Mouse (Mus musculus) neural tube, embryonic 11.5 days (tissue): ENCODE measurements at regions not wholly inside any gene's neighbourhood (a gene's known extent, or its start where the extent isn't known, plus 50 kb on each side); places are given as distances from the start of the nearest gene placed in this dataset.

Experiments used
- ATAC-seq: fragments of 200-750 bp; cut with Nextera tagmentation; 2 replicates; pipeline ENCODE4 v1.8.0; 2017; ENCODE audit warnings: moderate number of reproducible peaks, mild to moderate bottlenecking, moderate TSS enrichment, moderate library complexity; ENCODE audit not compliant: insufficient read depth, low FRiP score, low TSS enrichment
- DNase-seq: peaks from one replicate; pipeline ENCODE4 v3.0.0-alpha.2; 2015; ENCODE audit warnings: low spot score
- H3K27ac ChIP-seq: fragments of 300-500 bp; sonication (generic); 2 replicates; pipeline ENCODE4 v1.5.1; 2014; ENCODE audit warnings: low read depth, mild to moderate bottlenecking, low read length
- H3K27me3 ChIP-seq: fragments of 300-500 bp; sonication (generic); 2 replicates; pipeline ENCODE4 v1.6.1; 2014; ENCODE audit warnings: mild to moderate bottlenecking, low read length, mixed read lengths; ENCODE audit not compliant: control insufficient read depth, insufficient read depth
- H3K36me3 ChIP-seq: fragments of 300-500 bp; sonication (generic); 2 replicates; pipeline ENCODE4 v1.6.1; 2014; ENCODE audit warnings: mild to moderate bottlenecking, low read length, moderate library complexity, mixed read lengths; ENCODE audit not compliant: control insufficient read depth, insufficient read depth
- H3K4me1 ChIP-seq: fragments of 300-500 bp; sonication (generic); 2 replicates; pipeline ENCODE4 v1.6.1; 2014; ENCODE audit warnings: low read length, mixed read lengths; ENCODE audit not compliant: control insufficient read depth, insufficient read depth
- H3K4me2 ChIP-seq: fragments of 300-500 bp; sonication (generic); 2 replicates; pipeline ENCODE4 v1.6.1; 2014; ENCODE audit warnings: low read depth, mild to moderate bottlenecking, moderate library complexity
- H3K4me3 ChIP-seq: fragments of 300-500 bp; sonication (generic); 2 replicates; pipeline ENCODE4 v1.5.1; 2014; ENCODE audit warnings: low read depth, low read length
- H3K9ac ChIP-seq: fragments of 300-500 bp; sonication (generic); 2 replicates; pipeline ENCODE4 v1.6.1; 2014; ENCODE audit warnings: mild to moderate bottlenecking, low read length
- H3K9me3 ChIP-seq: fragments of 300-500 bp; sonication (generic); 2 replicates; pipeline ENCODE4 v1.6.1; 2016; ENCODE audit warnings: low read length; ENCODE audit not compliant: control insufficient read depth
- WGBS: fragments of 180-500 bp; shearing (Covaris S2); extraction: QIAGEN DNeasy Blood & Tissue Kit; methylation state at CpG from one replicate; pipeline ENCODE4 v1.1.7; 2014; 5-methylcytosine and 5-hydroxymethylcytosine counted together

DNA sequence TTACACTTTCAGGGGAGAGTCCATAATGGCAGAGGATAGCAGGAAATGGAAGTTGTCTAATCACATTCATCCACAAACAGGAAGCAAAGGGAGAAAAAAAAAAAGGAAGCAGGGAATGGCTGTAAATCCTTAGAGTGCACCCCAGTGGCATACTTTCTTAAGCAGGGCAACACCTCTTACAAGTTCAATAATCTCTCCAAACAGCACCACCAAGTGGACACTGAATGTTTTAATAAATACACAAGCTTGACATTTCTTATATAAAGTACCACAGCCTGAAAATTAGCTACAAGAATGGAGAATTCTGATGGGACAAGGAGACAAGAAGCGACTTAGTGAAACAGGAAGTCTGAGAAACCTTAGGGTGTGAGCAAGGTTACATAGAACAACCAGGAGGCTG, 849.5 kb upstream of the Chrm3 start:
- 89% methylated on average over 1 of the region's 1 CpGs for WGBS
- DNase-seq = no peak

DNA sequence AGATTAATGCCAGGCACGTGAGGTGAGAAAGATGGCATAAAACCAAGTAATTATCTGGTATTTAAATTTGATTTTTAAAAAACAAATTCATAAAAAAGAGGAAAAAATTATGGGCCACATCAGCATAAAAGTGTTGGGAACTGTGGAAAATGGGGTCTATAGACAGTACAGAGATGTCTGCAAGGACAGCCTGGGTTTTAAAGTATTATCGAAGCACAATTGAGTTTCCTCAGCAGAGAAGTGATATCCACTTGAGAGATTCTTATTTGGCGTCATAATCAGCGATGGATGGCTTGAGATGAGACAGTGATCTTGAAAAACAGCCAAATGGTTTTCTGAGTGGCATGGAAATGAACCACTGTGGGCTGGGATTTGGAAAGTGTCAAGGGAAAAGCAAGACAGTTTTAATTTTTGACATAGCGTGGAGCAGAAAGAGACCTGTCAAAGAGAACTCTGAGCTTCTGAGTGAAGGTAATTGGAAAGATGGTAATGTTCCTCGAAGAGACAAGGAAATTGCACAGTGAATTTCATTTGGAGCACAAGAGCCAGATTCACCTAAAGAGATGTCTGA, 844.7 kb upstream of the Chrm3 start:
- DNase-seq (no peak), ATAC-seq (no peak)
- Histone ChIP-seq H3K27me3 (no peaks in the 10 kb centered on the region), H3K4me3 (no peak overlapping the region), H3K4me1 (no peaks in the 10 kb centered on the region), H3K9ac (no peak overlapping the region), H3K27ac (no peak overlapping the region), H3K4me2 (no peak overlapping the region), H3K36me3 (no peaks in the 10 kb centered on the region), H3K9me3 (no peaks in the 10 kb centered on the region)
- 88% methylated on average over 6 of the region's 6 CpGs for WGBS

More for the DNA sequence above, 849.5 kb upstream of the Chrm3 start:
- no peak for ATAC-seq
- Histone ChIP-seq H3K36me3 (no peaks in the 10 kb centered on the region), H3K9me3 (no peaks in the 10 kb centered on the region), H3K27me3 (no peaks in the 10 kb centered on the region), H3K9ac (no peak overlapping the region), H3K4me3 (no peak overlapping the region), H3K4me1 (no peaks in the 10 kb centered on the region), H3K27ac (no peak overlapping the region), H3K4me2 (no peak overlapping the region)

DNA sequence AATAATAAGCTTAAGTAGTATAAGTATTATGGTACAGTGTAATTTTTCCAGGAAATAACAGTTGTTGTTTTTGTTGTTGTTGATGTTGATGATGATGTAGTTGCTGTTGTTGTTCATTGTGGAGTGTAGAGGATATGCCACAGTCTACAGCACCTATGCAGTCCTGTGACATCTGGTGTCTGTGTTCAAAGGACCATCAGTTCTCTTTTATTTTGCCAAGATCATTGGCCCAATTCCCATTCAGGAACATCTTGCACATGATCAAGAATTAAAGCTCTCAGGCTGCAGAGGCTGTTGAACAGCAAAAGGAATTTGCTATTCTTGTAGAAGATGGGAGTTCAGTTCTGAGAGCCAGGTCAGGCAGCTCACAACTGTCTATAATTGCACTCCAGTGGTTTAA, 841.3 kb upstream of the Chrm3 start:
- ATAC-seq = no peak
- H3K36me3 ChIP-seq = no peaks in the 10 kb centered on the region
- no peak overlapping the region for H3K4me3 ChIP-seq
- no peaks in the 10 kb centered on the region for H3K4me1 ChIP-seq
- no peak overlapping the region for H3K9ac ChIP-seq
- H3K27ac ChIP-seq = no peak overlapping the region
- H3K9me3 ChIP-seq = no peaks in the 10 kb centered on the region
- DNase-seq = no peak
- H3K4me2 ChIP-seq = no peak overlapping the region
- no peaks in the 10 kb centered on the region for H3K27me3 ChIP-seq

DNA sequence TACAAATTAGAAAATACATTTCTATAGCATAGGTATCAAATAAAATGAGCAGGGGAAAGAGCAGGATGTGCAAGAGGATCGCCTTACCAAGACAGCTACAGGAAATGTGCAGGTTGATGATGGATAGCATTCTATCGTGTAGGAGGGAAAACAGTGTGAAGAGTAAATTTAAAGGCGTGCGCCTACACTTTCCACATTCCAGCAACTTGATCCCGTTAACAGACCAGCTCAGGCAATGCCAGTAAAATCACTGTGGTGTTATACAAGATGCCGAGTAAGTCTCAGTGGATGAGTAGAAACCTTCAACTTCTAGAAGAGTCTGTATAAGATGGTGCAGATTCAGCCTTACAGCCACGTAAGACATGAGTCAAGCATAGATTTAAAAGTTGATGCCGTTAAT, 831.8 kb upstream of the Chrm3 start:
- Histone ChIP-seq H3K27ac (no peak overlapping the region), H3K4me2 (no peak overlapping the region), H3K27me3 (no peaks in the 10 kb centered on the region), H3K36me3 (no peaks in the 10 kb centered on the region), H3K4me3 (no peak overlapping the region), H3K9ac (no peak overlapping the region), H3K4me1 (no peaks in the 10 kb centered on the region), H3K9me3 (no peaks in the 10 kb centered on the region)
- 79% methylated on average over 8 of the region's 8 CpGs for WGBS
- no peak for ATAC-seq
- DNase-seq = no peak

DNA sequence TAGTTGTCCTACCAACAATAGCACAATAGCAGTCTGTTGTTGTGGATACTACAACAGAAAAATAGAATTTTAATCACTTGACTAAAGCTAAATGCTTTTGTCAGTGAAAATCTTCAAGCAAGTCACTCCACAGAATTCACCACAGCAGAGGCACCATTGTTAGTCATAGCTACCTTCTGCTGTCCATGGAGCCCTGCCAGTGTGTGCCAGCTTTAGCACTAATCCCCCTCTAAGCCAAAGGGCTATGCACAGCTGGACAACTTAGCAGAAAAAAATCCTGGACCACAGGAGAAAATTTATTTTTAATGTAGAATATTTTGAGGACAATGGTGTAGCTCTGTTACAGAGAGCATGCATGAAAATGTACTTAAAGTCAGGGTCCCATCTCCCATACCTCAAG, 820.5 kb upstream of the Chrm3 start:
- Histone ChIP-seq H3K9ac (no peak overlapping the region), H3K4me3 (no peak overlapping the region), H3K27me3 (no peaks in the 10 kb centered on the region), H3K27ac (no peak overlapping the region), H3K4me2 (no peak overlapping the region), H3K4me1 (no peaks in the 10 kb centered on the region), H3K36me3 (no peaks in the 10 kb centered on the region), H3K9me3 (no peaks in the 10 kb centered on the region)
- ATAC-seq (no peak), DNase-seq (no peak)

DNA sequence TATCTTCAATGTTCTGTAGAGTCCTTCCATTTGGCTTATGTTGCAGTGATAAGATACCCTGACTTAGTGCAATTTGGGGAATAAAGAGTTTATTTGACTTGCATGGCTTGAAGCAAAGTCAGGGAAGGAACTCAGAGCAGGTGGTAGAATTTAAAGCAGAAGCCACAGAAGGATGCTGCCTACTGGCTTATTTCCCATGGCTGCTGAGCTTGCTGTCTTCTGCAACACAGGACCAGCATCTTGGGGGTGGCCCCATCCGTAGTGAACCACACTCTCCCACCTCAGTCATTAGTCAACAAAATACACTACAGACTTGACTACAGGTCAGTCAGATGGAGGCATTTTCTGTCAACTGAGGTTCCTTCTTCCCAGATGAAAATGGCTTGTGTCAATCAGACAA, 819.7 kb upstream of the Chrm3 start:
- no peak overlapping the region for H3K4me2 ChIP-seq
- H3K27me3 ChIP-seq = no peaks in the 10 kb centered on the region
- no peak for ATAC-seq
- DNase-seq = no peak
- WGBS = 80% methylated on average over 1 of the region's 1 CpGs
- H3K4me1 ChIP-seq = no peaks in the 10 kb centered on the region
- no peaks in the 10 kb centered on the region for H3K9me3 ChIP-seq
- H3K4me3 ChIP-seq = no peak overlapping the region
- no peaks in the 10 kb centered on the region for H3K36me3 ChIP-seq
- no peak overlapping the region for H3K27ac ChIP-seq
- no peak overlapping the region for H3K9ac ChIP-seq

DNA sequence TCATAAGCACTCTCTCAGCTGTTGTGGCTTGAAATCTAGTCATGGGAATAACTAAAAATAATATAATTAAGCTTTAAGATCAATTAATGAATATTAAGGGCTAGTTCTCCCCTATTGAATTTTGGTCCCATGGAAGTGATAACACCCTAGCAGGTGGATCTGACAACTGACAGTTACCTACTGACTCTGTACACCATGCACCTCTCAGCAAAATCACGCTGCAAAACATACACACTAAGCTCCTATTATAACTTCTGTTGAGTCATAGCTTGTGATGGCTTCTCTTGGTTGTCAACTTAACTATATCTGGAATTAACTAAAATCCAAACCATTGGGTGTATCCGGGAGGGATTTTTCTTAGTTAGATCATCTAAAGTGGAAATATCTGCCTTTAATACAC, 817.9 kb upstream of the Chrm3 start:
- H3K27ac ChIP-seq = no peak overlapping the region
- ATAC-seq (no peak), DNase-seq (no peak)
- H3K4me1 ChIP-seq = no peaks in the 10 kb centered on the region
- no peaks in the 10 kb centered on the region for H3K9me3 ChIP-seq
- H3K9ac ChIP-seq = no peak overlapping the region
- H3K36me3 ChIP-seq = no peaks in the 10 kb centered on the region
- H3K4me3 ChIP-seq = no peak overlapping the region
- 87% methylated on average over 2 of the region's 2 CpGs for WGBS
- H3K27me3 ChIP-seq = no peaks in the 10 kb centered on the region
- H3K4me2 ChIP-seq = no peak overlapping the region

DNA sequence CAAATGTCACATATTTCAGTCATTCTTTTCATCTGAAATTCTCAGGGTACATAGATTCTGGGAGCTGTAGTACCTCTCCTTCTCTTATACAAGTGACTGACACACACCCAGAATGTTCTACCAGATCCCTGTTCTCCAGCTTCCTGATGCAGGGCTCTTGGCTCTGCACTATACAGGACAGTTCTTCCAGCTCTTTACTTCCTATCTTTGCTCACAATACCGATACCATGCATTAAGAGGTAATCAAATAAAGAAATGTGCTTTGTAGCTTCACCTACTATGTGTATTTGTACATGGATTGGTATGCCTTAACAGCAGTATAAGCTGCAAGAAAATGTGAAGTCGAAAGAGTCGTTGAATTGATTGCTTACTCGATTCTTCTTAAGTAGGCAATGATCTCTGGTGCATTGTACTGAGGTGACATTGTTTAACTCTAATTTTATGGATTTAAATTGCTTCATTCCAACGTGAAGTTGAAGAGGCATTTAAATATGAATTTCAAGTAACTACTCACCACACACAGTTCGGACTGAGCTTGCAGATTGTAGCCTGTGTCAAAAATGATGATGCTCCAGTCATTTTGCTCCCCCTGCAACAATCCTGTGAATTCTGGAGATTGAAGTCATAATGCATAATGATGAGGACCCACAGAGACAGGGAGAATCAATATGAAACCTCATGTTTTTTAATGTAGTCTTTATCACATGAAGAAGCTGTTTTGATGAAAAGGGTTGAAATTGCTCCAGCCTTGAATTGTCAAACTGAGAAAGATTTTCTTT, 817.2 kb upstream of the Chrm3 start:
- no peaks in the 10 kb centered on the region for H3K36me3 ChIP-seq
- H3K9ac ChIP-seq = no peak overlapping the region
- no peak overlapping the region for H3K27ac ChIP-seq
- no peaks in the 10 kb centered on the region for H3K9me3 ChIP-seq
- no peaks in the 10 kb centered on the region for H3K27me3 ChIP-seq
- no peak overlapping the region for H3K4me3 ChIP-seq
- no peaks in the 10 kb centered on the region for H3K4me1 ChIP-seq
- H3K4me2 ChIP-seq = no peak overlapping the region
- WGBS = 77% methylated on average over 6 of the region's 6 CpGs
- DNase-seq (no peak), ATAC-seq (no peak)

DNA sequence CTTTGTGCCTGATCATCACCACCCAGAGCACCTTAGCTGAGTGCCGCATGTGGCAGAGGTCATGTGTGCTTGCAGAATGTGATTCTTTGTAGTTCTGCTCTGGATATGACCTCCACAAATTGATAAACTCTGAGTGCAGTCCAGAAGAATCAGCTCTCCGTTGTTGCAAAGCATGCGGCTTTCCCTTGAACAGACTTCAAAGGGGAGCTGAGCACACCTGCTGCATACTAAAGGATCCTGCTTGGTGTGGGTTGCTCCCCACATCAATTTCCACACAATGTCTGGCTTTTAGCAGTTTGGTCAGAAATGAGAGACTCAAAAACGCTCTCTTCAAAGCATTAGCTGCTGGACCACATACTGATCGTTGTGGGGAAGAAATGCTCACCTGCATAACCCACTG, 806.5 kb upstream of the Chrm3 start:
- no peaks in the 10 kb centered on the region for H3K9me3 ChIP-seq
- no peaks in the 10 kb centered on the region for H3K36me3 ChIP-seq
- no peak overlapping the region for H3K27ac ChIP-seq
- H3K9ac ChIP-seq = no peak overlapping the region
- H3K4me2 ChIP-seq = no peak overlapping the region
- H3K27me3 ChIP-seq = no peaks in the 10 kb centered on the region
- DNase-seq (no peak), ATAC-seq (no peak)
- no peak overlapping the region for H3K4me3 ChIP-seq
- WGBS = 79% methylated on average over 5 of the region's 5 CpGs
- no peaks in the 10 kb centered on the region for H3K4me1 ChIP-seq
